Mouse (Mus musculus) brain, embryonic 14.5 days (tissue): ENCODE measurements around the gene Fam171a2.

Experiments
- CTCF ChIP-seq: fragments of 200-500 bp; IDR thresholded peaks from 2 replicates; pipeline ENCODE4 v1.5.1; 2012; ENCODE audit warnings: inconsistent platforms, mild to moderate bottlenecking, moderate library complexity, borderline replicate concordance; ENCODE audit not compliant: insufficient read depth, insufficient read length; ENCODE audit errors: extremely low read depth
- POLR2A ChIP-seq: fragments of 200-500 bp; IDR thresholded peaks from 2 replicates; pipeline ENCODE4 v1.6.1; 2012; ENCODE audit warnings: mild to moderate bottlenecking, inconsistent platforms, borderline replicate concordance; ENCODE audit not compliant: poor library complexity, insufficient read depth, insufficient read length, severe bottlenecking; ENCODE audit errors: extremely low read depth

DNA sequence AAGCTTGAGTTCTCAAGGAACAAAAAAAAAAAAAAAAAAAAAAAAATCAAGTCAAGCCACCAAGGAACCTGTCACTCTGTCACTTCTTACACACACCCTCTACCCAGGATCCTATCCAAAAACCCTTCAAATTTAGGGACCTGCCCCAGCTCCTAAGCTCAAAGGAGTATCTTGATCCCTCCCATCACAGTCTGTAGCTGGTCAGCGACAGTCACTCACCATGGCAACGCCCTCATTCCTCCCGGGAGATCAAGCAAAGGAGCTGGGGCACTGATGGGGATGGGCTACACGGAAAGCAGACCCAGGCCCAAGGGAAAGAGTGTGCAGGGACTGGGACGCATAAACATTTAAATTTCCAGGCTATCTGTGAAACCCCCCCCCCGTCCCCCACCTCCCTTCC is 2.7 kb downstream of the Fam171a2 start:
- TF ChIP-seq POLR2A = no peak
- TF ChIP-seq CTCF = no peak
